ENCODE assay signal across 24 mouse cellular contexts in genomic region chr10:13027702-13028101, GRCm38 (mm10). TPM values are rescaled to one million over a fixed set of nuclear protein-coding genes. Genes with fewer than 3 reads are reported as not detected.
A peak's percentile ranks its signal among the peaks of the same experiment; 100 is the strongest.
DNase-seq lines count a peak whose midpoint lies in the region; ATAC-seq and TF ChIP-seq lines count a peak whose summit lies in the region.
"Had no signal": no experiment of that assay in that cellular context is flagged by ENCODE, and none has a peak within 500 bp of the region (broad histone marks: within the 10 kb centered on the region; RNA-seq: fewer than 3 reads in every experiment).

No protein-coding gene starts in this region.

- 94% methylated on average over 5 of the region's 5 CpGs for WGBS in midbrain, embryonic 11.5 days
- WGBS in midbrain, embryonic 16.5 days: 94% methylated on average over 5 of the region's 5 CpGs
- 92% methylated on average over 5 of the region's 5 CpGs for WGBS in forebrain, embryonic 10.5 days

- no peak overlapping the region for H3K27ac ChIP-seq in midbrain, embryonic 11.5 days (ENCODE audit: low read depth, low read length)
- no peak overlapping the region for H3K27ac ChIP-seq in midbrain, embryonic 16.5 days (ENCODE audit: low read length)
- peak overlapping the region; percentile 24; the same call in 1 of the 2 replicates for H3K27ac ChIP-seq in bone marrow macrophage, adult 2 months (ENCODE audit: insufficient read depth, low read depth, low read length)
- H3K27ac ChIP-seq in forebrain, embryonic 10.5 days: no peak overlapping the region

- no peak for TF ChIP-seq CTCF in bone marrow macrophage, adult 2 months (IDR thresholded peaks at IDR 0.05; ENCODE audit: low read depth, low read length)

- H3K36me3 ChIP-seq in midbrain, embryonic 11.5 days (ENCODE audit: control insufficient read depth, insufficient read depth, low read length): no peaks in the 10 kb centered on the region
- no peaks in the 10 kb centered on the region for H3K36me3 ChIP-seq in midbrain, embryonic 16.5 days (ENCODE audit: control insufficient read depth, insufficient read depth, low read length)
- H3K36me3 ChIP-seq in forebrain, embryonic 10.5 days (replicated peaks): no peaks in the 10 kb centered on the region
- H3K36me3 ChIP-seq: G1E had no signal

- DNase-seq in midbrain, embryonic 11.5 days (ENCODE audit: low spot score, missing footprints): peak; percentile 14
- DNase-seq in lung, postnatal 36 days: no peak
- no peak for DNase-seq in forebrain, embryonic 10.5 days (ENCODE audit: extremely low spot score, low spot score)
- DNase-seq in embryo, embryonic 10 days (ENCODE audit: low spot score): no peak
- DNase-seq: adrenal gland, adult 2 months; adrenal gland, adult 8-10 months; adrenal gland, postnatal 10 days; adrenal gland, postnatal 14 days; adrenal gland, postnatal 25 days; adrenal gland, postnatal 36 days; B cell, adult 2 months; cerebellum, adult 11 months; cerebellum, adult 11-12 months; cerebellum, adult 18-20 months had no signal

- TF ChIP-seq POLR2A in bone marrow macrophage, adult 2 months (IDR thresholded peaks at IDR 0.05; ENCODE audit: borderline replicate concordance, low read depth, low read length): no peak

- no peak for ATAC-seq in midbrain, embryonic 11.5 days (ENCODE audit: low FRiP score)
- no peak for ATAC-seq in midbrain, embryonic 16.5 days
- ATAC-seq in common myeloid progenitor, adult 5-6 weeks (replicated peaks; ENCODE audit: low read depth, poor library complexity, severe bottlenecking): peak; percentile 50; the same call in 1 of the 2 replicates
- ATAC-seq in hematopoietic stem cell, adult 5-6 weeks (replicated peaks in 1 of 2; ENCODE audit: insufficient read depth in 1 of 2, low FRiP score in 2 of 2, low TSS enrichment in 1 of 2, low read depth in 1 of 2, poor library complexity in 2 of 2, severe bottlenecking in 2 of 2): peak; percentile 51 to 54; a peak in 3 of 4 replicates
- ATAC-seq: activated CD4-positive, CD25-positive, alpha-beta regulatory T cell, adult 4 months; CD4-positive, CD25-positive, alpha-beta regulatory T cell, adult 4 months; Patski had no signal

- H3K4me2 ChIP-seq in midbrain, embryonic 11.5 days: no peak overlapping the region
- H3K4me2 ChIP-seq in midbrain, embryonic 16.5 days (ENCODE audit: low read length): no peak overlapping the region

- H3K4me1 ChIP-seq in midbrain, embryonic 11.5 days (ENCODE audit: control insufficient read depth, insufficient read depth, low read length): no peaks in the 10 kb centered on the region
- no peaks in the 10 kb centered on the region for H3K4me1 ChIP-seq in midbrain, embryonic 16.5 days (ENCODE audit: control insufficient read depth, insufficient read depth, low read length)
- peaks cover 9% of the 10 kb centered on the region for H3K4me1 ChIP-seq in bone marrow macrophage, adult 2 months (ENCODE audit: control insufficient read depth, insufficient read depth, low read length)
- H3K4me1 ChIP-seq in forebrain, embryonic 10.5 days: no peaks in the 10 kb centered on the region

- H3K9me3 ChIP-seq in midbrain, embryonic 11.5 days (ENCODE audit: control insufficient read depth, low read length): no peaks in the 10 kb centered on the region
- H3K9me3 ChIP-seq in midbrain, embryonic 16.5 days (replicated peaks; ENCODE audit: control insufficient read depth, low read length, poor library complexity, severe bottlenecking): no peaks in the 10 kb centered on the region
- H3K9me3 ChIP-seq in forebrain, embryonic 10.5 days: no peaks in the 10 kb centered on the region
- H3K9me3 ChIP-seq: G1E had no signal

- no peaks in the 10 kb centered on the region for H3K27me3 ChIP-seq in midbrain, embryonic 11.5 days (ENCODE audit: control insufficient read depth, insufficient read depth, low read length)
- no peaks in the 10 kb centered on the region for H3K27me3 ChIP-seq in midbrain, embryonic 16.5 days (ENCODE audit: control insufficient read depth, insufficient read depth, low read depth, low read length)
- H3K27me3 ChIP-seq in forebrain, embryonic 10.5 days (ENCODE audit: poor library complexity, severe bottlenecking): no peaks in the 10 kb centered on the region
- H3K27me3 ChIP-seq: CH12.LX had no signal

- H3K9ac ChIP-seq in midbrain, embryonic 11.5 days (ENCODE audit: low read length): no peak overlapping the region
- no peak overlapping the region for H3K9ac ChIP-seq in midbrain, embryonic 16.5 days (ENCODE audit: low read depth, low read length)

- H3K4me3 ChIP-seq in midbrain, embryonic 11.5 days (ENCODE audit: low read depth, low read length): no peak overlapping the region
- H3K4me3 ChIP-seq in midbrain, embryonic 16.5 days (ENCODE audit: low read depth, low read length): no peak overlapping the region
- no peak overlapping the region for H3K4me3 ChIP-seq in bone marrow macrophage, adult 2 months (ENCODE audit: insufficient read depth, low read length)
- no peak overlapping the region for H3K4me3 ChIP-seq in forebrain, embryonic 10.5 days

RNA-seq across cellular contexts. Expression of gene Sf3b5, which starts 22.6 kb away (rescaled TPM):
- polyA plus RNA-seq in midbrain, embryonic 11.5 days (2014; fragmentation: Nextera tagmentation; extraction: Ambion mirVana): 39.2 and 39.9 TPM in 2 replicates
- polyA plus RNA-seq in midbrain, embryonic 16.5 days (2015; fragmentation: Nextera tagmentation; extraction: Ambion mirVana): 20.4 and 20.8 TPM in 2 replicates
- 17.1 and 18.9 TPM in 2 replicates for polyA plus RNA-seq in bone marrow macrophage, adult 2 months (2012; ENCODE audit: insufficient read depth, insufficient read length, missing spikeins)
- 16.9 and 17.4 TPM in 2 replicates for total RNA-seq in common myeloid progenitor, adult 5-6 weeks (2017)
- total RNA-seq in hematopoietic stem cell, adult 5-6 weeks (2017): 11.6 and 14.0 TPM in 2 replicates
- polyA plus RNA-seq in forebrain, embryonic 10.5 days (2016; fragmentation: Nextera tagmentation; extraction: Ambion mirVana): 48.2 and 48.6 TPM in 2 replicates

RNA-seq across cellular contexts. Expression of gene Plagl1, which starts 32.6 kb away (rescaled TPM):
- 129 and 142 TPM in 2 replicates for polyA plus RNA-seq in midbrain, embryonic 11.5 days (2014; fragmentation: Nextera tagmentation; extraction: Ambion mirVana)
- polyA plus RNA-seq in midbrain, embryonic 16.5 days (2015; fragmentation: Nextera tagmentation; extraction: Ambion mirVana): 26.3 and 31.0 TPM in 2 replicates
- 0.20 TPM in 1 of 2 replicates, not detected in the other for polyA plus RNA-seq in bone marrow macrophage, adult 2 months (2012; ENCODE audit: insufficient read depth, insufficient read length, missing spikeins)
- 0.14 TPM in 1 of 2 replicates, not detected in the other for total RNA-seq in common myeloid progenitor, adult 5-6 weeks (2017)
- total RNA-seq in hematopoietic stem cell, adult 5-6 weeks (2017): 1.7 TPM in 1 of 2 replicates, not detected in the other
- polyA plus RNA-seq in forebrain, embryonic 10.5 days (2016; fragmentation: Nextera tagmentation; extraction: Ambion mirVana): 86.7 and 89.5 TPM in 2 replicates
- total RNA-seq: MEL had no signal

Comparison
In these comparisons a context has a peak if more than half of its experiments do, and no peak if none do; other contexts are left out.
1. ATAC-seq: peak in common myeloid progenitor, adult 5-6 weeks (single experiment) and hematopoietic stem cell, adult 5-6 weeks (2 of 2); none in midbrain, embryonic 11.5 days (single experiment) and midbrain, embryonic 16.5 days (single experiment).
2. RNA of gene Plagl1, which starts 32.6 kb away (polyA plus RNA-seq): 129 to 142 TPM in midbrain, embryonic 11.5 days, 86.7 to 89.5 TPM in forebrain, embryonic 10.5 days and 26.3 to 31.0 TPM in midbrain, embryonic 16.5 days; 0.20 TPM in bone marrow macrophage, adult 2 months; every median in the first group is over 10 times any median in the second.